Mouse (Mus musculus) adrenal gland, adult 8-10 months (tissue): ENCODE measurements around the gene Rprd1b. TPM values are rescaled to one million over a fixed set of nuclear protein-coding genes. Genes with fewer than 3 reads are reported as not detected.

Experiments used
- DNase-seq: peaks from one replicate; pipeline ENCODE4 v3.0.0; 2022
- total RNA-seq, 4 experiments: library from RNA; stranded (reverse); gene quantifications; 2 replicates each; pipeline ENCODE4 v1.2.4; 2022

Rprd1b gene
- total RNA-seq, 4 experiments from 2014 or later: 32.9 to 45.6 (median 40.1) TPM

- DNase-seq: no peak
Observed at GRCm38 (mm10) chr2:158151077-158151476, 122.8 kb downstream of the Rprd1b start.

- DNase-seq: no peak
Observed at GRCm38 (mm10) chr2:158152685-158153309, 124.5 kb downstream of the Rprd1b start.

- DNase-seq: no peak
Observed at GRCm38 (mm10) chr2:158153728-158154343, 125.5 kb downstream of the Rprd1b start.

GRCm38 (mm10) chr2:158154641-158155040 lies 126.3 kb downstream of the Rprd1b start:
- no peak for DNase-seq

- DNase-seq: no peak
Observed at GRCm38 (mm10) chr2:158155101-158155500, 126.8 kb downstream of the Rprd1b start.

- no peak for DNase-seq
Observed at GRCm38 (mm10) chr2:158155615-158156014, 127.3 kb downstream of the Rprd1b start.

- no peak for DNase-seq
Observed at GRCm38 (mm10) chr2:158156487-158156886, 128.2 kb downstream of the Rprd1b start.

- no peak for DNase-seq
Observed at GRCm38 (mm10) chr2:158157654-158158053, 129.4 kb downstream of the Rprd1b start.

GRCm38 (mm10) chr2:158159376-158160235 lies 131.3 kb downstream of the Rprd1b start:
- DNase-seq: no peak

- no peak for DNase-seq
Observed at GRCm38 (mm10) chr2:158161761-158162160, 133.5 kb downstream of the Rprd1b start.

GRCm38 (mm10) chr2:158163034-158163433 lies 134.7 kb downstream of the Rprd1b start:
- no peak for DNase-seq

- no peak for DNase-seq
Observed at GRCm38 (mm10) chr2:158165776-158166175, 137.5 kb downstream of the Rprd1b start.

- no peak for DNase-seq
Observed at GRCm38 (mm10) chr2:158166628-158167027, 138.3 kb downstream of the Rprd1b start.

GRCm38 (mm10) chr2:158167496-158168205 lies 139.4 kb downstream of the Rprd1b start:
- no peak for DNase-seq

GRCm38 (mm10) chr2:158168741-158169211 lies 140.5 kb downstream of the Rprd1b start:
- no peak for DNase-seq

GRCm38 (mm10) chr2:158169351-158169750 lies 141.1 kb downstream of the Rprd1b start:
- DNase-seq: no peak

GRCm38 (mm10) chr2:158169771-158170170 lies 141.5 kb downstream of the Rprd1b start:
- DNase-seq: no peak

GRCm38 (mm10) chr2:158170394-158170793 lies 142.1 kb downstream of the Rprd1b start:
- no peak for DNase-seq

- DNase-seq: no peak
Observed at GRCm38 (mm10) chr2:158174438-158174837, 146.1 kb downstream of the Rprd1b start.

GRCm38 (mm10) chr2:158174958-158175357 lies 146.7 kb downstream of the Rprd1b start:
- DNase-seq: no peak

- no peak for DNase-seq
Observed at GRCm38 (mm10) chr2:158175433-158175832, 147.1 kb downstream of the Rprd1b start.

- no peak for DNase-seq
Observed at GRCm38 (mm10) chr2:158176763-158177162, 148.5 kb downstream of the Rprd1b start.

- DNase-seq: no peak
Observed at GRCm38 (mm10) chr2:158177574-158177973, 149.3 kb downstream of the Rprd1b start.
